Mouse (Mus musculus) forebrain, embryonic 10.5 days (tissue): Measurements from ENCODE around the gene B3gnt2. TPM values are rescaled to one million over a fixed set of nuclear protein-coding genes. Genes with fewer than 3 reads are reported as not detected.

Experiments
- DNase-seq: peaks from one replicate; pipeline ENCODE4 v3.0.0-alpha.2; 2017; ENCODE audit warnings: low spot score; ENCODE audit errors: extremely low spot score
- H3K27ac ChIP-seq: fragments of 300-500 bp; sonication (generic); 2 replicates; pipeline ENCODE4 v1.5.1; 2016; ENCODE audit warnings: mild to moderate bottlenecking
- H3K27me3 ChIP-seq: fragments of 300-500 bp; sonication (generic); 2 replicates; pipeline ENCODE4 v1.6.1; 2016; ENCODE audit warnings: mild to moderate bottlenecking; ENCODE audit not compliant: poor library complexity, severe bottlenecking
- H3K36me3 ChIP-seq: fragments of 300-500 bp; sonication (generic); replicated peaks from 2 replicates; pipeline ENCODE4 v1.6.1; 2016; ENCODE audit warnings: mild to moderate bottlenecking, moderate library complexity
- H3K4me1 ChIP-seq: fragments of 300-500 bp; sonication (generic); 2 replicates; pipeline ENCODE4 v1.6.1; 2016
- H3K4me3 ChIP-seq: fragments of 300-500 bp; sonication (generic); 2 replicates; pipeline ENCODE4 v1.5.1; 2016; ENCODE audit warnings: mild to moderate bottlenecking, moderate library complexity
- H3K9me3 ChIP-seq: fragments of 300-500 bp; sonication (generic); 2 replicates; pipeline ENCODE4 v1.6.1; 2016; ENCODE audit warnings: mild to moderate bottlenecking, moderate library complexity
- WGBS: fragments of 180-500 bp; shearing (Covaris S2); methylation state at CpG from one replicate; pipeline ENCODE4 v1.1.7; 2016; 5-methylcytosine and 5-hydroxymethylcytosine counted together
- polyA plus RNA-seq: library from polyadenylated mRNA; unstranded; fragments of >200 nt; fragmentation: Nextera tagmentation; extraction: Ambion mirVana; gene quantifications from 2 replicates; pipeline ENCODE4 v1.2.1, GENCODE M21; 2016

Gene B3gnt2
- polyA plus RNA-seq, 1 experiment from 2014 or later, result 1.7 TPM

- H3K4me1 ChIP-seq, result no peaks in the 10 kb centered on the region
- no peak overlapping the region for H3K4me3 ChIP-seq
- H3K9me3 ChIP-seq, result no peaks in the 10 kb centered on the region
- no peak overlapping the region for H3K27ac ChIP-seq
- DNase-seq, result no peak
- 86% methylated on average over 7 of the region's 7 CpGs for WGBS
- no peaks in the 10 kb centered on the region for H3K36me3 ChIP-seq
- no peaks in the 10 kb centered on the region for H3K27me3 ChIP-seq
These were observed 44.9 kb downstream of the B3gnt2 start for GRCm38 (mm10) chr11:22815877-22816276.

GRCm38 (mm10) chr11:22815143-22815542 lies 45.6 kb downstream of the B3gnt2 start:
- no peak overlapping the region for H3K4me3 ChIP-seq
- H3K9me3 ChIP-seq, result no peaks in the 10 kb centered on the region
- no peaks in the 10 kb centered on the region for H3K4me1 ChIP-seq
- H3K36me3 ChIP-seq, result no peaks in the 10 kb centered on the region
- no peak for DNase-seq
- H3K27ac ChIP-seq, result no peak overlapping the region
- H3K27me3 ChIP-seq, result no peaks in the 10 kb centered on the region

GRCm38 (mm10) chr11:22813921-22814704 lies 46.6 kb downstream of the B3gnt2 start:
- DNase-seq, result no peak

GRCm38 (mm10) chr11:22813427-22813826 lies 47.3 kb downstream of the B3gnt2 start:
- Histone ChIP-seq H3K9me3 (no peaks in the 10 kb centered on the region), H3K4me1 (no peaks in the 10 kb centered on the region), H3K27ac (no peak overlapping the region), H3K27me3 (no peaks in the 10 kb centered on the region), H3K4me3 (no peak overlapping the region), H3K36me3 (no peaks in the 10 kb centered on the region)
- WGBS, result 86% methylated on average over 3 of the region's 3 CpGs
- DNase-seq, result no peak

More at GRCm38 (mm10) chr11:22813921-22814704, 46.6 kb downstream of the B3gnt2 start:
- WGBS, result 85% methylated on average over 5 of the region's 5 CpGs
- H3K27ac ChIP-seq, result no peak overlapping the region
- no peaks in the 10 kb centered on the region for H3K9me3 ChIP-seq
- H3K36me3 ChIP-seq, result no peaks in the 10 kb centered on the region
- H3K4me1 ChIP-seq, result no peaks in the 10 kb centered on the region
- H3K27me3 ChIP-seq, result no peaks in the 10 kb centered on the region
- H3K4me3 ChIP-seq, result no peak overlapping the region

- 88% methylated on average over 3 of the region's 3 CpGs for WGBS
- no peaks in the 10 kb centered on the region for H3K27me3 ChIP-seq
- H3K4me3 ChIP-seq, result no peak overlapping the region
- H3K36me3 ChIP-seq, result no peaks in the 10 kb centered on the region
- no peak overlapping the region for H3K27ac ChIP-seq
- DNase-seq, result no peak
- H3K4me1 ChIP-seq, result no peaks in the 10 kb centered on the region
- H3K9me3 ChIP-seq, result no peaks in the 10 kb centered on the region
These were observed 49.3 kb downstream of the B3gnt2 start for GRCm38 (mm10) chr11:22811413-22811812.

- Histone ChIP-seq H3K4me3 (no peak overlapping the region), H3K27me3 (no peaks in the 10 kb centered on the region), H3K36me3 (no peaks in the 10 kb centered on the region), H3K4me1 (no peaks in the 10 kb centered on the region), H3K27ac (no peak overlapping the region), H3K9me3 (no peaks in the 10 kb centered on the region)
- DNase-seq, result no peak
- 84% methylated on average over 7 of the region's 7 CpGs for WGBS
These were observed 51.2 kb downstream of the B3gnt2 start for GRCm38 (mm10) chr11:22809465-22810096.

- no peak overlapping the region for H3K4me3 ChIP-seq
- DNase-seq, result no peak
- H3K9me3 ChIP-seq, result no peaks in the 10 kb centered on the region
- no peaks in the 10 kb centered on the region for H3K4me1 ChIP-seq
- H3K27ac ChIP-seq, result no peak overlapping the region
- no peaks in the 10 kb centered on the region for H3K36me3 ChIP-seq
- no peaks in the 10 kb centered on the region for H3K27me3 ChIP-seq
These were observed 52.7 kb downstream of the B3gnt2 start for GRCm38 (mm10) chr11:22808040-22808439.

GRCm38 (mm10) chr11:22805171-22805570 lies 55.6 kb downstream of the B3gnt2 start:
- H3K4me3 ChIP-seq, result no peak overlapping the region
- 92% methylated on average over 1 of the region's 1 CpGs for WGBS
- no peak overlapping the region for H3K27ac ChIP-seq
- H3K36me3 ChIP-seq, result no peaks in the 10 kb centered on the region
- no peaks in the 10 kb centered on the region for H3K27me3 ChIP-seq
- H3K9me3 ChIP-seq, result no peaks in the 10 kb centered on the region; the same call in 1 of the 2 replicates
- DNase-seq, result no peak
- peaks cover 4% of the 10 kb centered on the region for H3K4me1 ChIP-seq

- no peaks in the 10 kb centered on the region; the same call in 1 of the 2 replicates for H3K9me3 ChIP-seq
- no peaks in the 10 kb centered on the region for H3K27me3 ChIP-seq
- DNase-seq, result no peak
- no peak overlapping the region for H3K4me3 ChIP-seq
- WGBS, result 26% methylated on average over 9 of the region's 9 CpGs
- H3K36me3 ChIP-seq, result no peaks in the 10 kb centered on the region
- peaks cover 12% of the 10 kb centered on the region for H3K4me1 ChIP-seq
- H3K27ac ChIP-seq, result peak overlapping the region; percentile 53
These were observed 60.8 kb downstream of the B3gnt2 start for GRCm38 (mm10) chr11:22799987-22800424.

- no peaks in the 10 kb centered on the region for H3K36me3 ChIP-seq
- H3K9me3 ChIP-seq, result no peaks in the 10 kb centered on the region; the same call in 1 of the 2 replicates
- WGBS, result 72% methylated on average over 5 of the region's 5 CpGs
- no peak overlapping the region for H3K27ac ChIP-seq
- H3K27me3 ChIP-seq, result no peaks in the 10 kb centered on the region
- peaks cover 12% of the 10 kb centered on the region for H3K4me1 ChIP-seq
- DNase-seq, result no peak
- H3K4me3 ChIP-seq, result no peak overlapping the region
These were observed 61.8 kb downstream of the B3gnt2 start for GRCm38 (mm10) chr11:22798916-22799315.

GRCm38 (mm10) chr11:22794734-22795133 lies 66.0 kb downstream of the B3gnt2 start:
- Histone ChIP-seq H3K9me3 (no peaks in the 10 kb centered on the region), H3K27me3 (no peaks in the 10 kb centered on the region), H3K4me1 (peaks cover 4% of the 10 kb centered on the region), H3K4me3 (no peak overlapping the region), H3K36me3 (no peaks in the 10 kb centered on the region), H3K27ac (no peak overlapping the region)
- DNase-seq, result no peak
- 77% methylated on average over 1 of the region's 1 CpGs for WGBS

- H3K4me3 ChIP-seq, result no peak overlapping the region
- no peaks in the 10 kb centered on the region for H3K36me3 ChIP-seq
- H3K27ac ChIP-seq, result no peak overlapping the region
- H3K27me3 ChIP-seq, result no peaks in the 10 kb centered on the region
- DNase-seq, result no peak
- 83% methylated on average over 1 of the region's 1 CpGs for WGBS
- H3K9me3 ChIP-seq, result no peaks in the 10 kb centered on the region
- no peaks in the 10 kb centered on the region for H3K4me1 ChIP-seq
These were observed 66.9 kb downstream of the B3gnt2 start for GRCm38 (mm10) chr11:22793881-22794203.

GRCm38 (mm10) chr11:22793176-22793880 lies 67.4 kb downstream of the B3gnt2 start:
- Histone ChIP-seq H3K27me3 (no peaks in the 10 kb centered on the region), H3K4me1 (no peaks in the 10 kb centered on the region)
- WGBS, result 83% methylated on average over 3 of the region's 3 CpGs

More at GRCm38 (mm10) chr11:22793176-22793880, 67.4 kb downstream of the B3gnt2 start:
- no peak for DNase-seq
- H3K27ac ChIP-seq, result no peak overlapping the region
- H3K36me3 ChIP-seq, result no peaks in the 10 kb centered on the region
- H3K4me3 ChIP-seq, result no peak overlapping the region
- H3K9me3 ChIP-seq, result no peaks in the 10 kb centered on the region
